Mouse (Mus musculus) hindbrain, embryonic 13.5 days (tissue): ENCODE data around the gene Actn1. TPM values are rescaled to one million over a fixed set of nuclear protein-coding genes. Genes with fewer than 3 reads are reported as not detected.
"Not testable (repeated sequence)": the region's sequence is repeated elsewhere in the genome, so short reads cannot be mapped to it uniquely, and the experiment has no call there.

Experiments used
- ATAC-seq: fragments of 200-750 bp; cut with Nextera tagmentation; 2 replicates; pipeline ENCODE4 v1.8.0; 2017; ENCODE audit warnings: moderate TSS enrichment; ENCODE audit not compliant: low FRiP score
- H3K27ac ChIP-seq: fragments of 300-500 bp; sonication (generic); 2 replicates; pipeline ENCODE4 v1.5.1; 2015; ENCODE audit warnings: inconsistent platforms, mild to moderate bottlenecking, moderate library complexity
- H3K27me3 ChIP-seq: fragments of 300-500 bp; sonication (generic); 2 replicates; pipeline ENCODE4 v1.6.1; 2015; ENCODE audit warnings: mild to moderate bottlenecking, inconsistent platforms
- H3K36me3 ChIP-seq: fragments of 300-500 bp; sonication (generic); 2 replicates; pipeline ENCODE4 v1.6.1; 2015; ENCODE audit warnings: mild to moderate bottlenecking, inconsistent platforms
- H3K4me1 ChIP-seq: fragments of 300-500 bp; sonication (generic); replicated peaks from 2 replicates; pipeline ENCODE4 v1.6.1; 2015; ENCODE audit warnings: inconsistent platforms
- H3K4me2 ChIP-seq: fragments of 300-500 bp; sonication (generic); 2 replicates; pipeline ENCODE4 v1.6.1; 2015; ENCODE audit warnings: inconsistent platforms, mild to moderate bottlenecking, moderate library complexity
- H3K4me3 ChIP-seq: fragments of 300-500 bp; sonication (generic); 2 replicates; pipeline ENCODE4 v1.5.1; 2015; ENCODE audit warnings: mild to moderate bottlenecking, inconsistent platforms
- H3K9ac ChIP-seq: fragments of 300-500 bp; sonication (generic); 2 replicates; pipeline ENCODE4 v1.6.1; 2015; ENCODE audit warnings: mild to moderate bottlenecking, inconsistent platforms
- H3K9me3 ChIP-seq: fragments of 300-500 bp; sonication (generic); 2 replicates; pipeline ENCODE4 v1.6.1; 2016; ENCODE audit warnings: inconsistent platforms
- WGBS: fragments of 180-500 bp; shearing (Covaris S2); methylation state at CpG from one replicate; pipeline ENCODE4 v1.1.7; 2015; 5-methylcytosine and 5-hydroxymethylcytosine counted together
- polyA plus RNA-seq: library from polyadenylated mRNA; unstranded; fragments of >200 nt; fragmentation: Nextera tagmentation; extraction: Ambion mirVana; gene quantifications from 2 replicates; pipeline ENCODE4 v1.2.1, GENCODE M21; 2015

The Actn1 gene
- polyA plus RNA-seq: 7.0 TPM in 2 replicates

- Histone ChIP-seq H3K4me3 (peak within 1 kb of the TSS; percentile 82), H3K4me2 (peak within 1 kb of the TSS; percentile 89), H3K36me3 (no peaks in the 10 kb centered on the region), H3K27ac (peak within 1 kb of the TSS; percentile 90), H3K4me1 (peaks cover 22% of the 10 kb centered on the region), H3K27me3 (0 out of 2 replicates have a peak, but pooled peaks cover 13% of the 10 kb centered on the region), H3K9ac (peak within 1 kb of the TSS; percentile 88), H3K9me3 (no peaks in the 10 kb centered on the region)
- peak; percentile 95 for ATAC-seq
- under 1% methylated on average over 53 of the region's 55 CpGs for WGBS
Measured at GRCm38 (mm10) chr12:80260056-80260743, at the start of gene Actn1. Gene Actn1 (minus strand): TSS chr12:80260371.

- H3K27me3 ChIP-seq: no peaks in the 10 kb centered on the region
- no peaks in the 10 kb centered on the region for H3K4me1 ChIP-seq
- no peak overlapping the region for H3K27ac ChIP-seq
- ATAC-seq: no peak
- no peaks in the 10 kb centered on the region for H3K36me3 ChIP-seq
- H3K4me3 ChIP-seq: no peak overlapping the region
- no peak overlapping the region for H3K9ac ChIP-seq
- 84% methylated on average over 3 of the region's 3 CpGs for WGBS
- no peak overlapping the region for H3K4me2 ChIP-seq
- H3K9me3 ChIP-seq: no peaks in the 10 kb centered on the region
Measured at GRCm38 (mm10) chr12:80307556-80307955, 47.4 kb upstream of the Actn1 start.

- Histone ChIP-seq H3K4me1 (no peaks in the 10 kb centered on the region), H3K36me3 (no peaks in the 10 kb centered on the region), H3K27me3 (no peaks in the 10 kb centered on the region), H3K9ac (no peak overlapping the region), H3K27ac (no peak overlapping the region), H3K4me3 (no peak overlapping the region), H3K4me2 (no peak overlapping the region), H3K9me3 (no peaks in the 10 kb centered on the region)
- 84% methylated on average over 3 of the region's 3 CpGs for WGBS
- no peak for ATAC-seq
Measured at GRCm38 (mm10) chr12:80304518-80304917, 44.3 kb upstream of the Actn1 start.

GRCm38 (mm10) chr12:80300833-80301456, 40.8 kb upstream of the Actn1 start:
- no peak overlapping the region for H3K4me2 ChIP-seq
- H3K36me3 ChIP-seq: no peaks in the 10 kb centered on the region
- no peaks in the 10 kb centered on the region for H3K4me1 ChIP-seq
- no peak overlapping the region for H3K9ac ChIP-seq
- no peak overlapping the region for H3K4me3 ChIP-seq
- ATAC-seq: no peak
- H3K9me3 ChIP-seq: no peaks in the 10 kb centered on the region
- no peak overlapping the region for H3K27ac ChIP-seq
- H3K27me3 ChIP-seq: no peaks in the 10 kb centered on the region
- 78% methylated on average over 9 of the region's 9 CpGs for WGBS

DNA sequence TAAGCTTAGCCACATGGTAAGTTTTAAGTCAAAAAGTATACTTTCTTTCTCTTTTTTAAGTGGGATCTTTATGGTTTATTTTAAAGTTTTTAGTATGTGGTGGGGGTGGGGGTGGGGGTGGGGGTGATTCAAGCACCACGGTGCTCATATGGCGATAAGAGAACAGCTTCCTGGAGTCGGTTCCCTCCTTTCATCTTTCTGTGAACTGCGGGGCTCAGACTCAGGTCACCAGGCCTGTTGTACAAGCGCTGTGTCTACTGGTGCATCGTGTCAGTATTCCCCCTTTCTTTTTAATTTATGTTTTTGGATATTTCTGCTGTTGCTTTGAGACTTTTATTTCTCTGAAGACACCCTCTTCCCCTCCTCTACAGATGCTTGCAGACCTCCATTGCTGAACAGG, 38.5 kb upstream of the Actn1 start:
- Histone ChIP-seq H3K9me3 (no peaks in the 10 kb centered on the region), H3K36me3 (no peaks in the 10 kb centered on the region), H3K9ac (no peak overlapping the region), H3K4me3 (no peak overlapping the region), H3K27ac (no peak overlapping the region), H3K27me3 (no peaks in the 10 kb centered on the region), H3K4me1 (no peaks in the 10 kb centered on the region), H3K4me2 (no peak overlapping the region)
- 86% methylated on average over 6 of the region's 6 CpGs for WGBS
- no peak for ATAC-seq

- H3K9ac ChIP-seq: no peak overlapping the region
- no peak overlapping the region for H3K4me2 ChIP-seq
- H3K4me3 ChIP-seq: no peak overlapping the region
- H3K27ac ChIP-seq: no peak overlapping the region
- no peaks in the 10 kb centered on the region for H3K9me3 ChIP-seq
- 77% methylated on average over 3 of the region's 3 CpGs for WGBS
- peaks cover 6% of the 10 kb centered on the region; the same call in 1 of the 2 replicates for H3K4me1 ChIP-seq
- no peak for ATAC-seq
- H3K27me3 ChIP-seq: no peaks in the 10 kb centered on the region
- no peaks in the 10 kb centered on the region for H3K36me3 ChIP-seq
Measured at GRCm38 (mm10) chr12:80291895-80292435, 31.8 kb upstream of the Actn1 start.

DNA sequence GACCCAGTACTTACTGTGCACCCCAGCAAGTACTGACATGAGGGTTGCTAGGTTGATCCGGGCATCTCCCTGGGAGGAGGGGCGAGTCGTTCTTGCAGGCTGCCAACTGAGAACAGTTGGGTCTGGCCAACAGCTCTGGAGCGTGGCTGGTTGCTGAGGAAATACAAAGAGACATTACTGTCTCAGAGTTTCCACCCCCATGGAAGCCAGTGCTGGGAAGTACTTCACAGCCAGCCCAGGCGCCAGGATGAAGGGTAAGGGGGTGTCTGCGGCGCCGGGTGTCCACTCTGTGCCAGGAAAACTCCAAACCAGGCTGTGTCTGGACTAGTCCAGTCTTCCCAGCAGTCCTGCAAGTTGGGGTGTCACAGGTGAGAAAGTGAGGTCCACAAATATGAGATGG, 30.8 kb upstream of the Actn1 start:
- Histone ChIP-seq H3K9ac (no peak overlapping the region), H3K4me3 (no peak overlapping the region), H3K27ac (no peak overlapping the region), H3K4me2 (no peak overlapping the region), H3K36me3 (no peaks in the 10 kb centered on the region), H3K27me3 (no peaks in the 10 kb centered on the region), H3K9me3 (no peaks in the 10 kb centered on the region), H3K4me1 (peaks cover 6% of the 10 kb centered on the region; the same call in 1 of the 2 replicates)
- 85% methylated on average over 8 of the region's 8 CpGs for WGBS
- no peak for ATAC-seq

DNA sequence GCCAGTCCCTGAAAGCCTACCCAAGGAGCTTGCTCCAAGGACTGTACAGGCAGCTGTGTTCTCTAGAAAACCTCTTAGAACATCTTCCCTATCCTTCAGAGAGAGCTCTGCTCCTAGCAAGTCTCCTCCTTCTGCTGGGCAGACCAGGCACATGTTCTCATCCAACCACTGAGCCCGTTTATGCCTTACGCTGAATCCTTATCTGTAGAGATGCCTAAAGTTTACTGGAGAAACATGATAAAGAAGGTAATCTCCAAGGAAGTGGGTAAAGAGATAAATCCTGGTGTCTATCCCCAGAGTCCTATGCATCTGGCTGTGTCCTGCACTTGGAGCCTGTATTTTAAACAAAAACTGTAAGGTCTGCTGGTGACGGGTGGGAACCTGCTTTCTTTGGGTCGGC, 30.3 kb upstream of the Actn1 start:
- Histone ChIP-seq H3K9me3 (no peaks in the 10 kb centered on the region), H3K36me3 (no peaks in the 10 kb centered on the region)
- 94% methylated on average over 4 of the region's 4 CpGs for WGBS

GRCm38 (mm10) chr12:80289722-80290121, 29.6 kb upstream of the Actn1 start:
- Histone ChIP-seq H3K36me3 (no peaks in the 10 kb centered on the region), H3K27ac (no peak overlapping the region), H3K4me1 (peaks cover 6% of the 10 kb centered on the region; the same call in 1 of the 2 replicates), H3K4me3 (no peak overlapping the region), H3K9ac (no peak overlapping the region), H3K9me3 (no peaks in the 10 kb centered on the region), H3K4me2 (no peak overlapping the region), H3K27me3 (no peaks in the 10 kb centered on the region)
- WGBS: 83% methylated on average over 3 of the region's 3 CpGs
- no peak for ATAC-seq

More for the DNA sequence above, 30.3 kb upstream of the Actn1 start:
- no peak overlapping the region for H3K27ac ChIP-seq
- no peak for ATAC-seq
- H3K4me2 ChIP-seq: no peak overlapping the region
- no peaks in the 10 kb centered on the region for H3K27me3 ChIP-seq
- H3K9ac ChIP-seq: no peak overlapping the region
- peaks cover 6% of the 10 kb centered on the region; the same call in 1 of the 2 replicates for H3K4me1 ChIP-seq
- H3K4me3 ChIP-seq: no peak overlapping the region

- Histone ChIP-seq H3K27ac (no peak overlapping the region), H3K4me2 (no peak overlapping the region), H3K4me3 (no peak overlapping the region), H3K4me1 (no peaks in the 10 kb centered on the region), H3K9ac (no peak overlapping the region), H3K9me3 (no peaks in the 10 kb centered on the region), H3K36me3 (no peaks in the 10 kb centered on the region), H3K27me3 (no peaks in the 10 kb centered on the region)
- 79% methylated on average over 5 of the region's 5 CpGs for WGBS
- ATAC-seq: no peak
Measured at GRCm38 (mm10) chr12:80285890-80286289, 25.7 kb upstream of the Actn1 start.

DNA sequence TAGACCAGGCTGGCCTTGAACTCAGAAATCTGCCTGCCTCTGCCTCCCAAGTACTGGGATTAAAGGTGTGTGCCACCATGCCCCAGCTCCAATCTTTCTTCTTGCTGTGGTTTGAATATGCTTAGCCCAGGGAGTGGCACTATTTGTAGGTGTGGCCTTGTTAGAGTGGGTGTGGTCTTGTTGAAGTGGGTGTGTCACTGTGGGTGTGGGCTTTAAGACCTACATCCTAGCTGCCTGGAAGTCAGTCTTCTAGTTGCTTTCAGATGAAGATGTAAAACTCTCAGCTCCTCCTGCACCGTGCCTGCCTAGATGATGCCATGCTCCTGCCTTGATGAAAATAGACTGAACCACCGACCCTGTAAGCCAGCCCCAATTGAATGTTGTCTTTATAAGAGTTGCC, 24.1 kb upstream of the Actn1 start:
- H3K9me3 ChIP-seq, H3K4me3 ChIP-seq, H3K36me3 ChIP-seq, H3K27ac ChIP-seq, H3K27me3 ChIP-seq, ATAC-seq, H3K4me2 ChIP-seq, H3K9ac ChIP-seq, H3K4me1 ChIP-seq: not testable (repeated sequence)
- 84% methylated on average over 2 of the region's 2 CpGs for WGBS

DNA sequence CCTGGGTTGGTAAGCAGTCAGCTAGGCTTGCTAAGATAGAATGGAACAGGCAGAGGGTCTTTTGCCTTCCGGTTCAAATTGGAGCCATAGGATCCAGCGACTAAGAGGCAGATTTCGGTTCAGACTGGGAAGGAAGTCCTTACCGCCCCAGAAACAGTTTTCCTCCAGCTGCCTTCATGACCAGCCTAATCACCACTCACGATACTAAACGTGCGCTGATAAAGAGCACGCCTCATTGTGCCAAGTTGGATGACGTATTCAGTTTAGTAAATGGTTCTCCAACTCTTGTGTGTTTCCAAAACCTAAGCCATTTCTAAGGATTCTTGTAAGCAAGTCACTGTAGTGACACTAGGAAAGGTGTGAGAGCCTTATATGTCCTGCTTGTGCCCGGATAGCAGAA, 18.7 kb upstream of the Actn1 start:
- Histone ChIP-seq H3K27ac (no peak overlapping the region), H3K9ac (no peak overlapping the region), H3K9me3 (no peaks in the 10 kb centered on the region), H3K4me1 (no peaks in the 10 kb centered on the region), H3K4me2 (no peak overlapping the region), H3K36me3 (no peaks in the 10 kb centered on the region), H3K4me3 (no peak overlapping the region), H3K27me3 (no peaks in the 10 kb centered on the region)
- WGBS: 89% methylated on average over 10 of the region's 10 CpGs
- ATAC-seq: no peak
